In genomic region chr1:78512756-78513155, GRCm38 (mm10) we compare ENCODE assay signal across 44 mouse cellular contexts. TPM values are rescaled to one million over a fixed set of nuclear protein-coding genes. Genes with fewer than 3 reads are reported as not detected.
"Had no signal": no experiment of that assay in that cellular context is flagged by ENCODE, and none has a peak within 500 bp of the region (broad histone marks: within the 10 kb centered on the region; RNA-seq: fewer than 3 reads in every experiment).

No protein-coding gene starts in this region.

- ATAC-seq: liver, embryonic 12.5 days; liver, postnatal 0 days; lung, postnatal 0 days; midbrain, embryonic 13.5 days; midbrain, embryonic 15.5 days; midbrain, embryonic 16.5 days had no signal

- H3K27me3 ChIP-seq: lung, embryonic 15.5 days; midbrain, embryonic 15.5 days; neural tube, embryonic 12.5 days had no signal

- H3K9ac ChIP-seq: limb, embryonic 12.5 days; limb, embryonic 13.5 days; limb, embryonic 15.5 days; liver, embryonic 12.5 days; liver, embryonic 13.5 days; liver, embryonic 14.5 days; liver, embryonic 15.5 days; liver, postnatal 0 days; lung, embryonic 14.5 days; lung, embryonic 15.5 days; midbrain, embryonic 12.5 days; midbrain, embryonic 13.5 days; midbrain, embryonic 15.5 days; neural tube, embryonic 12.5 days had no signal

- H3K4me3 ChIP-seq: limb, embryonic 12.5 days; limb, embryonic 13.5 days; limb, embryonic 15.5 days; liver, embryonic 12.5 days; liver, embryonic 13.5 days; liver, embryonic 15.5 days; lung, embryonic 15.5 days; megakaryocyte, embryonic 14.5 days; midbrain, embryonic 12.5 days; midbrain, embryonic 13.5 days; midbrain, embryonic 15.5 days; myocyte; neural tube, embryonic 12.5 days had no signal

- H3K36me3 ChIP-seq: limb, embryonic 10.5 days; limb, embryonic 12.5 days; limb, embryonic 13.5 days; limb, embryonic 15.5 days; liver, embryonic 12.5 days; liver, embryonic 13.5 days; liver, embryonic 15.5 days; lung, embryonic 15.5 days; midbrain, embryonic 10.5 days; midbrain, embryonic 12.5 days; midbrain, embryonic 13.5 days; midbrain, embryonic 15.5 days; neural tube, embryonic 12.5 days had no signal

- H3K27ac ChIP-seq: limb, embryonic 10.5 days; limb, embryonic 12.5 days; limb, embryonic 13.5 days; limb, embryonic 15.5 days; liver, embryonic 12.5 days; liver, embryonic 13.5 days; liver, embryonic 14.5 days; liver, embryonic 15.5 days; lung, embryonic 15.5 days; macrophage; midbrain, embryonic 10.5 days; midbrain, embryonic 12.5 days; midbrain, embryonic 13.5 days; midbrain, embryonic 15.5 days; neural tube, embryonic 12.5 days had no signal

- H3K4me2 ChIP-seq: limb, embryonic 15.5 days; liver, embryonic 11.5 days; liver, embryonic 12.5 days; liver, embryonic 13.5 days; liver, embryonic 15.5 days; lung, embryonic 14.5 days; lung, embryonic 15.5 days; midbrain, embryonic 11.5 days; midbrain, embryonic 15.5 days had no signal

- H3K4me1 ChIP-seq: limb, embryonic 12.5 days; liver, embryonic 12.5 days; liver, embryonic 15.5 days; lung, embryonic 15.5 days; neural tube, embryonic 12.5 days had no signal

- DNase-seq: left cerebral cortex, postnatal 4 days; liver; liver, embryonic 13.5 days; liver, postnatal 0 days; lung, adult 18-20 months; lung, adult 2 months; lung, embryonic 14.5 days; lung, postnatal 10 days; lung, postnatal 14 days; lung, postnatal 36 days; lung, postnatal 4 days; midbrain, embryonic 14.5 days had no signal

- H3K9me3 ChIP-seq: limb, embryonic 10.5 days; limb, embryonic 12.5 days; limb, embryonic 13.5 days; limb, embryonic 15.5 days; liver, embryonic 12.5 days; liver, embryonic 13.5 days; liver, embryonic 15.5 days; lung, embryonic 15.5 days; midbrain, embryonic 10.5 days; midbrain, embryonic 12.5 days; midbrain, embryonic 13.5 days; midbrain, embryonic 15.5 days; neural tube, embryonic 12.5 days had no signal

RNA-seq across cellular contexts. Expression of gene BC035947, which starts 0.8 kb away (rescaled TPM):
- total RNA-seq: liver, adult 2 months; megakaryocyte progenitor cell, adult 5-6 weeks; megakaryocyte, adult 5-6 weeks; megakaryocyte-erythroid progenitor cell, adult 5-6 weeks; monocyte, adult 5-6 weeks had no signal
- polyA plus RNA-seq: liver, adult 2 months; liver, embryonic 11.5 days; liver, embryonic 12.5 days; liver, embryonic 13.5 days; liver, embryonic 16.5 days; liver, postnatal 0 days; macrophage; myocyte had no signal

RNA-seq across cellular contexts. Expression of gene Mogat1, which starts 2.0 kb away (rescaled TPM):
- total RNA-seq: left cerebral cortex, postnatal 10 days; left cerebral cortex, postnatal 25 days; left cerebral cortex, postnatal 36 days; left cerebral cortex, postnatal 4 days; megakaryocyte progenitor cell, adult 5-6 weeks; megakaryocyte, adult 5-6 weeks; megakaryocyte-erythroid progenitor cell, adult 5-6 weeks; monocyte, adult 5-6 weeks had no signal
- polyA plus RNA-seq: limb, embryonic 11.5 days; limb, embryonic 12.5 days; limb, embryonic 13.5 days; liver, embryonic 11.5 days; liver, embryonic 12.5 days; liver, embryonic 13.5 days; liver, embryonic 15.5 days; liver, embryonic 16.5 days; liver, postnatal 0 days; lung, embryonic 14.5 days; lung, embryonic 16.5 days; macrophage; midbrain, embryonic 11.5 days; midbrain, embryonic 12.5 days; myocyte; neural tube, embryonic 11.5 days had no signal
